Comparison of ENCODE assay signal across 16 mouse cellular contexts in genomic region chr1:35919840-35920734, GRCm38 (mm10).
DNase-seq lines count a peak whose midpoint lies in the region; ATAC-seq and TF ChIP-seq lines count a peak whose summit lies in the region.
"Had no signal": no experiment of that assay in that cellular context is flagged by ENCODE, and none has a peak within 500 bp of the region (broad histone marks: within the 10 kb centered on the region; RNA-seq: fewer than 3 reads in every experiment).

No protein-coding gene starts in this region.

- H3K4me1 ChIP-seq in midbrain, embryonic 13.5 days (replicated peaks): peaks cover 11% of the 10 kb centered on the region
- H3K4me1 ChIP-seq in midbrain, embryonic 10.5 days: peaks cover 6% of the 10 kb centered on the region; the same call in 1 of the 2 replicates
- H3K4me1 ChIP-seq in forebrain, postnatal 0 days (ENCODE audit: insufficient read depth): no peaks in the 10 kb centered on the region
- H3K4me1 ChIP-seq in midbrain, embryonic 16.5 days (ENCODE audit: control insufficient read depth, insufficient read depth, low read length): peaks cover 8% of the 10 kb centered on the region; the same call in 1 of the 2 replicates
- no peaks in the 10 kb centered on the region for H3K4me1 ChIP-seq in lung, adult 2 months (ENCODE audit: control insufficient read depth, insufficient read depth, low read length)
- H3K4me1 ChIP-seq: embryonic facial prominence, embryonic 12.5 days; limb, embryonic 13.5 days had no signal

- H3K4me2 ChIP-seq in midbrain, embryonic 13.5 days (replicated peaks): no peak overlapping the region; the same call in 1 of the 2 replicates
- H3K4me2 ChIP-seq in forebrain, postnatal 0 days (ENCODE audit: low read depth): no peak overlapping the region
- H3K4me2 ChIP-seq in midbrain, embryonic 16.5 days (ENCODE audit: low read length): no peak overlapping the region
- H3K4me2 ChIP-seq: embryonic facial prominence, embryonic 12.5 days; limb, embryonic 13.5 days had no signal

- H3K4me3 ChIP-seq in midbrain, embryonic 13.5 days (replicated peaks): no peak overlapping the region
- no peak overlapping the region for H3K4me3 ChIP-seq in midbrain, embryonic 10.5 days
- H3K4me3 ChIP-seq in forebrain, postnatal 0 days (ENCODE audit: low read depth, low read length): no peak overlapping the region
- no peak overlapping the region for H3K4me3 ChIP-seq in midbrain, embryonic 16.5 days (ENCODE audit: low read depth, low read length)
- H3K4me3 ChIP-seq in lung, adult 2 months (replicated peaks; ENCODE audit: extremely low read depth, low read depth, low read length): no peak overlapping the region
- H3K4me3 ChIP-seq: embryonic facial prominence, embryonic 12.5 days; limb, embryonic 13.5 days had no signal

- ATAC-seq in midbrain, embryonic 13.5 days: peak; percentile 69
- peak; percentile 42; the same call in 1 of the 2 replicates for ATAC-seq in forebrain, postnatal 0 days
- peak; percentile 81 for ATAC-seq in midbrain, embryonic 16.5 days
- ATAC-seq in CD4-positive, CD25-positive, alpha-beta regulatory T cell, adult 4 months: no peak
- ATAC-seq: lung, postnatal 0 days had no signal

- H3K27me3 ChIP-seq in midbrain, embryonic 13.5 days: no peaks in the 10 kb centered on the region
- H3K27me3 ChIP-seq in midbrain, embryonic 10.5 days (ENCODE audit: low read depth, poor library complexity, severe bottlenecking): no peaks in the 10 kb centered on the region
- no peaks in the 10 kb centered on the region for H3K27me3 ChIP-seq in forebrain, postnatal 0 days (ENCODE audit: insufficient read depth, low read length)
- H3K27me3 ChIP-seq in midbrain, embryonic 16.5 days (ENCODE audit: control insufficient read depth, insufficient read depth, low read depth, low read length): no peaks in the 10 kb centered on the region
- H3K27me3 ChIP-seq: embryonic facial prominence, embryonic 12.5 days; limb, embryonic 13.5 days had no signal

- peak overlapping the region; percentile 44 for H3K27ac ChIP-seq in midbrain, embryonic 13.5 days
- no peak overlapping the region for H3K27ac ChIP-seq in midbrain, embryonic 10.5 days (replicated peaks)
- H3K27ac ChIP-seq in forebrain, postnatal 0 days (ENCODE audit: low read depth, low read length): no peak overlapping the region
- peak overlapping the region; percentile 40; the same call in 1 of the 2 replicates for H3K27ac ChIP-seq in midbrain, embryonic 16.5 days (ENCODE audit: low read length)
- H3K27ac ChIP-seq: embryonic facial prominence, embryonic 12.5 days; limb, embryonic 13.5 days; liver, embryonic 14.5 days had no signal

- TF ChIP-seq CTCF in forebrain, postnatal 0 days (IDR thresholded peaks at IDR 0.05; ENCODE audit: low read depth): no peak
- no peak for TF ChIP-seq CTCF in lung, adult 2 months (IDR thresholded peaks at IDR 0.05; ENCODE audit: insufficient read depth, low read length)

- WGBS in midbrain, embryonic 13.5 days: 57% methylated on average over 12 of the region's 12 CpGs
- 87% methylated on average over 12 of the region's 12 CpGs for WGBS in midbrain, embryonic 10.5 days
- 39% methylated on average over 12 of the region's 12 CpGs for WGBS in forebrain, postnatal 0 days
- 41% methylated on average over 12 of the region's 12 CpGs for WGBS in midbrain, embryonic 16.5 days
- WGBS in lung, adult 2 months: 69% methylated on average over 12 of the region's 12 CpGs

- H3K9me3 ChIP-seq in midbrain, embryonic 13.5 days: no peaks in the 10 kb centered on the region
- H3K9me3 ChIP-seq in midbrain, embryonic 10.5 days (replicated peaks): no peaks in the 10 kb centered on the region
- H3K9me3 ChIP-seq in forebrain, postnatal 0 days (ENCODE audit: low read length): no peaks in the 10 kb centered on the region
- no peaks in the 10 kb centered on the region for H3K9me3 ChIP-seq in midbrain, embryonic 16.5 days (replicated peaks; ENCODE audit: control insufficient read depth, low read length, poor library complexity, severe bottlenecking)
- H3K9me3 ChIP-seq: embryonic facial prominence, embryonic 12.5 days had no signal

- H3K36me3 ChIP-seq in midbrain, embryonic 13.5 days: no peaks in the 10 kb centered on the region
- H3K36me3 ChIP-seq in midbrain, embryonic 10.5 days: no peaks in the 10 kb centered on the region
- H3K36me3 ChIP-seq in forebrain, postnatal 0 days (ENCODE audit: insufficient read depth): no peaks in the 10 kb centered on the region
- no peaks in the 10 kb centered on the region for H3K36me3 ChIP-seq in midbrain, embryonic 16.5 days (ENCODE audit: control insufficient read depth, insufficient read depth, low read length)
- H3K36me3 ChIP-seq: embryonic facial prominence, embryonic 12.5 days; limb, embryonic 13.5 days had no signal

- TF ChIP-seq POLR2A in lung, adult 2 months (IDR thresholded peaks at IDR 0.05; ENCODE audit: borderline replicate concordance, extremely low read depth, low read depth, low read length): no peak

- DNase-seq in midbrain, embryonic 10.5 days (ENCODE audit: low spot score): no peak
- DNase-seq in forebrain, postnatal 0 days: peak; percentile 23
- no peak for DNase-seq in lung, adult 2 months
- no peak for DNase-seq in heart, postnatal 4 days
- DNase-seq: adrenal gland, postnatal 36 days; cerebellum, adult 9-10 months; kidney, adult 18-20 months; kidney, postnatal 25 days; thymus, adult 2 months had no signal

- H3K9ac ChIP-seq in midbrain, embryonic 13.5 days (replicated peaks): no peak overlapping the region
- no peak overlapping the region for H3K9ac ChIP-seq in forebrain, postnatal 0 days
- H3K9ac ChIP-seq in midbrain, embryonic 16.5 days (ENCODE audit: low read depth, low read length): no peak overlapping the region
- H3K9ac ChIP-seq: embryonic facial prominence, embryonic 12.5 days; limb, embryonic 13.5 days; liver, embryonic 14.5 days had no signal

Comparison
In these comparisons a context has a peak if more than half of its experiments do, and no peak if none do; other contexts are left out.
1. H3K27ac ChIP-seq: peak in midbrain, embryonic 13.5 days (single experiment) and midbrain, embryonic 16.5 days (single experiment); none in midbrain, embryonic 10.5 days (single experiment) and forebrain, postnatal 0 days (single experiment).